Mouse (Mus musculus) gastrocnemius, postnatal 14 days (tissue): ENCODE data around the gene Cbwd1. TPM values are rescaled to one million over a fixed set of nuclear protein-coding genes. Genes with fewer than 3 reads are reported as not detected.
"Not testable (repeated sequence)": the region's sequence is repeated elsewhere in the genome, so short reads cannot be mapped to it uniquely, and the experiment has no call there.

Source experiments
- DNase-seq: peaks from one replicate; pipeline ENCODE4 v3.0.0; 2021; ENCODE audit warnings: mixed read lengths
- intact Hi-C: fragments of 180-260 bp; cut with DNase I; formaldehyde crosslinking; loops from one replicate; pipeline ENCODE4 v1.15.1; 2025; ENCODE audit warnings: low total_unique reads
- microRNA-seq, 2 experiments: library from miRNA; unstranded; fragments of <30 nt; microRNA quantifications; one replicate each; pipeline ENCODE4 v1.2.0; 2021
- total RNA-seq, 2 experiments: library from RNA; stranded (reverse); gene quantifications; 2 replicates each; pipeline ENCODE4 v1.2.3; 2021

Gene Cbwd1
- total RNA-seq, 2 experiments from 2014 or later, result 10.4 to 11.0 TPM

GRCm38 (mm10) chr19:24899578-24900544 is 61.5 kb downstream of the Cbwd1 start:
- intact Hi-C loops, result no loop called here
- DNase-seq, result peak; percentile 9

- intact Hi-C loops, result no loop called here
- no peak for DNase-seq
These were observed 62.5 kb downstream of the Cbwd1 start for GRCm38 (mm10) chr19:24898737-24899577.

- DNase-seq, result no peak
- intact Hi-C loops, result no loop called here
These were observed 63.3 kb downstream of the Cbwd1 start for GRCm38 (mm10) chr19:24897896-24898736.

GRCm38 (mm10) chr19:24897006-24897895 is 64.2 kb downstream of the Cbwd1 start:
- DNase-seq, result no peak
- intact Hi-C loops, result no loop called here

- no peak for DNase-seq
- intact Hi-C loops, result no loop called here
These were observed 64.9 kb downstream of the Cbwd1 start for GRCm38 (mm10) chr19:24896536-24896935.

- DNase-seq, result no peak
These were observed 74.5 kb downstream of the Cbwd1 start for GRCm38 (mm10) chr19:24886888-24887287.

GRCm38 (mm10) chr19:24885504-24885903 is 75.9 kb downstream of the Cbwd1 start:
- intact Hi-C loops, result no loop called here
- peak; percentile 22 for DNase-seq

More at GRCm38 (mm10) chr19:24886888-24887287, 74.5 kb downstream of the Cbwd1 start:
- intact Hi-C loops, result no loop called here

GRCm38 (mm10) chr19:24881237-24881636 is 80.2 kb downstream of the Cbwd1 start:
- intact Hi-C loops, result no loop called here
- DNase-seq, result no peak

GRCm38 (mm10) chr19:24875129-24875870 is 86.1 kb downstream of the Cbwd1 start, which contains the start of gene Gm10053:
Gm10053 (plus strand) TSS chr19:24875686.
- DNase-seq, intact Hi-C loops: not testable (repeated sequence)

- intact Hi-C loops, result loop anchor here (5.0 kb wide), 3 partner anchors 172 to 567 kb away; no protein-coding TSS in a partner anchor
- no peak for DNase-seq
These were observed 87.5 kb downstream of the Cbwd1 start for GRCm38 (mm10) chr19:24873873-24874272.

- intact Hi-C loops, result loop anchor here (5.0 kb wide), 3 partner anchors 169 to 564 kb away; no protein-coding TSS in a partner anchor
- peak; percentile 53 for DNase-seq
These were observed 90.3 kb downstream of the Cbwd1 start for GRCm38 (mm10) chr19:24871037-24871635.

Small RNA genes within 50 kb of the gene (microRNA-seq; reads per million reads assigned to microRNA genes)
- gene Mir3084-1, result 0 reads per million in 2 experiments

Other genes with a start within 250 kb of the Cbwd1 start
- 10 to 100 TPM; 15.8 to 24.1 TPM for gene Pgm5, start 99.8 kb downstream of the Cbwd1 start, total RNA-seq
- 100 to 1,000 TPM; 512 to 650 TPM for gene Gm10053, start 85.9 kb downstream of the Cbwd1 start, total RNA-seq
- gene Foxd4, start 60.4 kb downstream of the Cbwd1 start, total RNA-seq, result not detected
- 1 to 10 TPM; 1.8 to 2.6 TPM for gene Dock8, start 37.9 kb upstream of the Cbwd1 start, total RNA-seq